Mouse (Mus musculus) left cerebral cortex, adult 8-10 months (tissue): ENCODE data around the gene Mast2. TPM values are rescaled to one million over a fixed set of nuclear protein-coding genes. Genes with fewer than 3 reads are reported as not detected.
A peak's percentile ranks its signal among the peaks of the same experiment; 100 is the strongest.

Experiments used
- DNase-seq, 2 experiments: peaks; one replicate each; pipeline ENCODE4 v3.0.0; 2022; ENCODE audit warnings: low spot score in 2 of 2
- total RNA-seq, 4 experiments: library from RNA; stranded (reverse); gene quantifications; 2 replicates each; pipeline ENCODE4 v1.2.4; 2022

Mast2 gene
- total RNA-seq, 4 experiments from 2014 or later: 87.3 to 111 (median 97.4) TPM

DNA sequence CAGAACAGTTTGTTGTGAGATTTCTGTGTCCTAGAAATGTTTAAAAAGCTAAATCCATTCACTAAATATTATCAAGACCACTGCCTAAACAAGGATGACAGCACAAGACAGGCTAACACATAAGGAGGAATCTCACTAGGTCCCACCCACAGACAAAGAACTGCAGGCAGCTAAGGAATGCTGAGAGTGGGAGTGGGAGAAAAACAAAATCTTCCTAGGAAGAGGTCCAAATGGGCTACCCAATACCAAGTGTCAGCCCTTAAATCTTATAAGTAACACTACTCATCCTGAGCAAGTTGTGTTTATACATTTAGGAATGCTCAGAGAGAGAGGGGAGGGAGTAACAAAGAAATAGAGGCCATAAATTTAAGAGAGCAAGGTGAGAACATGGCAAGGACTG lies 52.6 kb downstream of the Mast2 start:
- DNase-seq: no peak

DNA sequence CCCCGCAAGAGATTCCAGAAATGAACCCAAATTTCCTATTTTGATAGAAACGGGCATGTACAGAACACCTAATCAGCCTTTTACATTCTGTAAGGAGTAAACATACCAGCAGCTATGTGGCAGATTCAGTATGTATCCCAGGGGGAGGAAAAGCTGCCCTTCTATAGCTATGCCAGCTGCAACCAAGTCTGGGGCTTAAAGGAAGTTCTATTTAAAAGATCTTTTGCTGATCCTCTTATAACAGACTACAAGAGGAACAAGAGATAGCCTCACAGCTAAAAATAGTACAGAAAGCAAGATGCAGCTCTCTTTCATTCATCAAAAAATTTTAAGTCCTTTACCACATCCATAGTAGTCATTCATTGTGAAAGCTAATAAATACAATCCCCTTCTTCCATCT lies 57.3 kb downstream of the Mast2 start:
- no peak for DNase-seq

DNA sequence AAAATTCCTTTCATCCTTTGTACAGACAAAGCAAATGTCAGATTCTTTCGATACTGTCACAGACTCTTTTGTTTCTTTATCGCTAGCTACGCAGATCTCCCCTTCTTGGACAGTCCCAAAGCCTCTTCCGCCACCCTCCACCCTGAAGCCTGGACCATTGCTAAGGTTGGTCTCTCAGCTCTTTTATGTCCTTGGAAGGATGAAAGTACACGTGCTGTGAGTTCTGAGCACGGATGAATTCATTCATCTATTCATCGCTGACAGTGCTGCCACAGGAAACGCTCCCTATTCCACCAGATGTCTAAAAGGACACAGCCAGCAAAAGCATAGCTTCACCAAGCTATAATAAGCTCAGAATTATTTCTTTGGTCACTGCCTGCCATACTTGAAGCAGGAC lies 58.0 kb downstream of the Mast2 start:
- peak in 1 of 2 experiments; percentile 8 for DNase-seq

DNA sequence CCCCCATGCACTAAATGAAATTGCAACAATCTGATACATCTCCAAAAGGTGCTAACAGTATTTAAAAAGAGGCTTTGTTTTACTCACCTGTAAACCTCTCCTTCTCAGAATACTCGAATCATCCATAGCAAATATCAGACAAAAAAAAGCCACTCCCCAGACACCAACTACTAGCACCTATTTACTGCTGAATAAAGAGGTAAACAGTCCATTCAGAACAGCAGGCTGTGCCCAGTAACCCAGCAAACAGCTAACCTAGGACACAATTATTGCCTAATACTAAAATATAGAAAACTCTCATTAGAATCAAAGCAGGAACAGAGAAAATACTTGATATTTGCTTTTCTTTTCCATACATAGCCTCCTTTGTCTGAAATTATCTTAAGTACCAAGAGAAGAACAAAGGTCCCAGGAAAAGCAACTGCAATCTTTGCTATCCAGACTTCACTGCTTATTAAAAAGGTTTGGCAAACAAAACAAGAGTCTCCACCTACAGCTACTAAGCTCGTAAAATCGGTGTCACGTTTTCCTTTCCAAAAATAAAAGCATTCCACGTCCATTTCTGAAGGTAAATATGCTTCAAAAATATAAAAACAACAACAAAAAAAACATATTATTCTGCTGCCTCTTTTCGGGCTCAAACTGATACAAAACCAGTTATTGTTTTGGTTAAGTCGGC lies 58.6 kb downstream of the Mast2 start:
- no peak for DNase-seq

DNA sequence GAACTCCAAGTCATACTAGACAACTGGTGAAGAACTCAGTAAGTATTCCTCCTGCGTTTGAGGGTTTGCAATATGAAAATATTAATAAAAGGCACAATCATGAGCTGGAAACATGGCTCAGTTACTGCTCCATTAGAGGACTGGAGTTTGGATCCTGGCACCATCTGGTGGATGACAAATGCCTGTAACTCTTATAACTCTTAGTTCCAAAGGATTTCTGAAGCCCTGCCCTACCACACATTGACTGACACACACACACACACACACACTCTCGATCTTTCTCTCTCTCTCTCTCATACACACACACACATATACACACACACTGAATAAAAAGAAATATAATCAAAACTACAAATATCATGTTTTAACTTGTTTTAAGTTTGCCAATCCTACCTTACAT lies 60.1 kb downstream of the Mast2 start:
- DNase-seq: no peak

DNA sequence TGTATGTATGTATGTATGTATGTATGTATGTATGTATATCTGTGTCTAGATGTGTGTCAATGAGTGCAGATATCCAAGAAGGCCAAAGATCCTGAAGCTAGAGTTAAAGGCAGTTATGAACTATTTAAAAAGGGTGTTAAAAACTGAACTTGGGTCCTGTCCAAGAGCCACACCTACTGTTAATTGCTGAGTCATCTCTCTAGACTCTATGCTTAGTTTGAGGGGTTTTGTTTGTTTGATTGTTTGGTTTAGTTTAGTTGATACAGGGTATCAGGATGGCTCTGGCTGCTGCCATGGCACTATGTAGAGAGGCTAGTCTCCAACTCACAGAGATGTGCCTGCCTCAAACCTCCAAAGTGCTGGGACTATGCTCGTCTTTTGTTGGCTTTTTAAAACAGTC lies 61.3 kb downstream of the Mast2 start:
- no peak for DNase-seq

DNA sequence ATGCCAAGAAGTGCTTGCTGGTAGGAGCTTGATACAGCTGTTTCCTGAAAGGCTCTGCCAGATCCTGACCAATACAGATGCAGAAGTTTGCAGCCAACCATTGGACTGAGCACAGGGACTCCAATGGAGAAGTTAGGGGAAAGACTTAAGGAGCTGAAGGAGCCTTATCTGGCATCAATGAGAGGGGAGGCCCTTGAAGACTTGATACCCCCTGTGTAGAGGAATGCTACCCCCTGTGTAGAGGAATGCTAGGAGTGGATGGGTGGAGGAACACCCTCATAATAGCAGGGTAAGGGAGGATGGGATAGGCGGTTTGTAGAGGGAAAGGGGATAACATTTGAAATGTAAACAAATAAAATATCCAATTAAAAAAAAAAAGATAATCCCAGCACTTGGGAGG lies 65.9 kb downstream of the Mast2 start:
- no peak for DNase-seq

DNA sequence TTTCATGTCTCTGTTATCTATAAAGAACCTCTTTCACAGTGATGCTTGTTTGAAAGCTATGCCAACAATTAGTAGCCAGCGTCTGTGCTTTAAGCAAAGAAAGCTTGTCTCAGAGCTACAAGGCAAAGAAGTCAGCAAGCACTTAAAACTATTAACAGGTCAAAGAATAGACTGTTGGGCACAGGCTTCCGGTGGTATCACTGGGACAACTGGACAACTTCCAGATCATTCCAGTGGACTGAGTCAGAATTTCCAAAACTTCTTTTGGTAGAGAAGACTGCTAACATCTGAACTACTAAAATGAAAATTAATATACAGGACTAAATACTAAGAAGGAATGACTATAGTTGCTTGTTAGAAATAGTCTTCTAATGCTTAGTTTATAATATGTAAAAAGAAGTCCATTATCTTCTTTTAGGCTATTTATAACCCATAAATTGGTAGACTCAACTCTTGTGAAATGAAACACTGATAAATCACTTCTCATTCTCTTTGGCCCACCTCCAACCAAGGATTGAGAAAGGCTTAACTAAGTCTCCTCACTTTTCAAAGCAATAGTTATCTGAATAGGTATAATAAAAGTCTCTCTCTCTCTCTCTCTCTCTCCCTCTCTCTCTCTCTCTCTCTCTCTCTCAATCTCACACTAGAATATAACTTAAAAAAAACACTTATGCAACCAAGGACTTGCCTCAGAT lies 85.9 kb downstream of the Mast2 start:
- no peak for DNase-seq

DNA sequence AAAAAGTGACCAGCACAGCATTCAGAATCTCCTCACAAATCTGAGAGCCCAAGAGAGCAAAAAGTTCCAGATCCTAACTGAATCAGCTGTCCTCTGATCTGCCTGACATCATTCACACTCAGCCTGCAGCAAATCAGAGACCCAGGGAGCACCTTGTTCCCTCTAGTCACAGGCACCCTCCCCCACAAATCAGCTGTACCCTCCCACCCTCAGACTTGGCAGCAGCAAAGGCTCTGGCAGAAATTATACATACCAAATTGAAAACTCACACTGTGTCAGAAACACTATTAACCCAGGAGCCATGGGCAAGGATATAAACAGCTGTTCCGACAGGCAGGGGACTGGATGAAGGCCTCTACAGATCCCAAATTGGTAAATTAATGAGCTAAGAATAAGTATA lies 92.3 kb downstream of the Mast2 start:
- peak; percentile 18 to 36 for DNase-seq

DNA sequence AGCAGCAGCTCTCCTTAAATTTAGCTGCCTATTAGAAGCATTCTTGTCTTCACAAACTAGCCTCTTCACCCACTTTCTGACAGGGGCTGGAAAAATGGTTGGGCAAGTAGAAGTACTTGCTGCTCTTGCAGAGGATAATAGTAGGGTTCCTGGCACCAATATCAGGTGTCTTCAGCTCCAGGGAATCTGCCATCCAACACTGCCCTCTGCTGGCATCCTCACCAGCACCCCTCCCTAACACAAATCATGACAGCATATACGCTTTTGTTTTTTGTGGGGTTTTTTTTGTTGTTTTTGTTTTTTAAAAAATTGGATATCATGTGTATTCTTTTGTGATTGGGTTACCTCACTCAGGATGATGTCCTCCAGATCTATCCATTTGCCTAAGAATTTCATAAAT lies 105.9 kb downstream of the Mast2 start:
- DNase-seq: no peak

DNA sequence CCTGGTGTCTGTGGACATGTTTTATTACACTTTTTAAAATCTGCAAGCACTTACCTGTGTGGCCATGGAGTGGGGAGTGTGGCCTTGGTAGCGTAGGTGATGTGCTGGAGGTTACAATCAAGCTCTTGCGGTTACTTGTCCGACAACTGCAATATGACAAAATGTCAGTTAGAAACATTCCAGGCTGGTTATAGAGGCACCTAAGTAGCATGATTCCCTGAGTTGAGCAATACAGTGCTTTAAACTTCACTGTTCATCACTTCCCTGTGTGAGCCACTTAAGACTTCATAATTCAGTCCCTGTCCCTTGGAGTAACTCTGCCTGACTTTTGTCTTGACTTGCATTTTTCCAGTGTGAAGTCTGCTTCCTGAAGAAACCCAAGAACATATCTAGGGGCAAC lies 111.1 kb downstream of the Mast2 start:
- DNase-seq: no peak

DNA sequence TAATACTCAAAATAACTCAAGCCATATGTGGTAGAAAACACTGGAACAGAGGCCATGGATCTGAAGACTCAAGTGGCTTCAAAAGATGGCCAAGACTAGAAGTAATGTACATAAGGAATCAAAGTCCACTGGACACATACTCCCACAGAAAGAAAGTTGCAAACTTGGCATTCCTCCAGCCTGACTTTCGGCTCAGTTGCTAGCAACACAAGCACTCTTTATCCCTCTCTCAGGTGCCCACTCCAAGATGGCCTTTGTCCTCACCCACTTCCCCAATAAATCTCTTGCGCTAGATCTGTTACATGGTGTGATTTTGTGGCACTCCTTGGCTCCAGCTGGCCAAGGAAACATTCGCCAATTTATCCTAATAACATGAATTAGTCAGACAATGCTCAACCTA lies 111.5 kb downstream of the Mast2 start:
- DNase-seq: no peak

DNA sequence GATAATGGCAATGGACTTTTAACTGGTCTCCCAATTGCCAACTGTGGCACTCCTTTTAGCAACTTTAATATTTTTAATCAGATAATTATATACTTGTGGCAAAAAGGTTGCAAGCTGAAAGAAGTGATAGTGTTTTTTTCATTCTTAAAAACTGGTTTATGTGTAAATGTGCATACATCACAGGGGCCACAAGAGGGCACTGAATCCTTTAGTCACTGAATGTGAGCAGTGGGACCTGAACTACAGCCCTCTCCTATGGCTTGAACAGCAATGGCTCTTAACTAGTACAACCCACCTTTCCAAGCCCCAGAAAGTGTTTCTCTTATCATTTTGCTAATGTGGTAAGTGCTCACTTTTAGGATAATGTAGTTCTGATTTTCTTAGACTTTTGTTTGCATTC lies 121.9 kb downstream of the Mast2 start:
- DNase-seq: peak in 1 of 2 experiments; percentile 20

DNA sequence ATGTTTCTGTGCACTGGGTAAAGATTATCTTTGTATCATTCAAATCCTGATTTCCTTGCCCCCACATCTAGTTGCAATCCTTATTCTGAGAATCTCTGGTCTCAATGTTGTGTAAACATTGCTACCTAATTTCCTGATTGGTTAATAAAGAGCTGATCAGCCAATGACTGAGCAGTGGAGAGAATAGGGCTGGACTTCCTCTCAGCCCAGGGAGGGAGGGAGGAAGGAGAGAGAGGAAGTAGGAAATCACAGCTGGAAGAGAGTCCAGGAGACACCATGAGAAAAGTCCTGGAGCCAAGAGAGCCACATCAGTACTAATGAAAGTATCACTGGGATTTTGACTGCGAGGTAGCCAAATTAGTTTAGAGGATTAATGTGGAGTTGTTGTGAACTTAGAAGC lies 127.7 kb downstream of the Mast2 start:
- DNase-seq: no peak

DNA sequence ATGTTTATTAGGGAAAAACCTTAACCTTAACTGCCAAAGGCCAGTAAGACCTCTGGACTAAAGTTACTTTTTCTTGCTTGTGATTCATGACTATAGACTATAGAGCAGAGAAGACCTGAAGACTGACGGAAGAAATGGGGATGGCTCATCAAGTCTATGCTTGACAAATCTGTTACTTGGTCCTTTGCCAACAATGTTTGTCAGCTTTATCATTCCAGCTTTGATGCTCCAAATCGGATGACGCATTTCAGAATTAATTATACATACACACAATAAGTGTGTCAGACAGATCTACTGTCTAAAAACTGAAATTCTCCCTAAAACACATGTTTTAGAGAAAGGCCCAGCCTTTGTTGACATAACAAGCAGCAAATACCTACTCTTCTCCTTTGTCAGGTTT lies 134.7 kb downstream of the Mast2 start:
- no peak for DNase-seq

DNA sequence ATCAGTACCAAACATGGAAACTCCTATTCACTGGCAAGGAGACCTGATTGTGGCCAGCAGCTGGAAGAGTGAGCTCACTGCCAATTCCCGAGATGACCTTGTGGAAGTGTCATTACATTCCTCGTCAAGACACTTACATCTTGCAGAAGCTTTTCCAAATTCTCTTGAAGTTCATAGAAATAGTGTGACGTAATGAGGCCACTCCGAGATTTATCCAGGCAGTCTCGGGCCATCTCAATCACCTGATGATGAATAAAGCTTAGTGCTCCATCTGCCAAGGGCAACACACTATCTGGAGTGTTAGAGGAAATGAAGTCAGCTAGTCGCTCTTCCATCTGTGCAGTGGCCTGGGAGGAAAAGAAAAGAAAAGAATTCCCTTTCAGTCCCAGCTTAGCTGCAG lies 141.9 kb downstream of the Mast2 start:
- DNase-seq: no peak

DNA sequence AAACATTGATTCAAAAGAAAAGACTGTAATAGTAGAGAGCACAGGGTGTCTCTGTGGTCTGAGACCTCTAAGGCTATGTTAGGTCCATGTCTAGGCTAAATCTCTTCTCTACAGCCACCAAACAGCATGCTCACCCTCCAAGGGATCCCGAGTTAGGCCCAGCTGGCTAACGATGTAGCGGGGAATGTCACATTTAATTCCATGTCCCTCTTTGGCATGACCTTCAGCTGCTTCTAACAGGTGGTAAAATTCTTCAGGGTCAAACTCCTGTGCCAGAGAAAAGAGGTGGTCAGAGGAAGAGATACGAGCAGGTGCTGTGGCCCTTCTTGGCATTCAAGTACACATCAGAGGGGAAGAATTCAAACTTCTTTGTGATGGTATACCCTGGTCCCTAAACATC lies 146.4 kb downstream of the Mast2 start:
- DNase-seq: no peak

DNA sequence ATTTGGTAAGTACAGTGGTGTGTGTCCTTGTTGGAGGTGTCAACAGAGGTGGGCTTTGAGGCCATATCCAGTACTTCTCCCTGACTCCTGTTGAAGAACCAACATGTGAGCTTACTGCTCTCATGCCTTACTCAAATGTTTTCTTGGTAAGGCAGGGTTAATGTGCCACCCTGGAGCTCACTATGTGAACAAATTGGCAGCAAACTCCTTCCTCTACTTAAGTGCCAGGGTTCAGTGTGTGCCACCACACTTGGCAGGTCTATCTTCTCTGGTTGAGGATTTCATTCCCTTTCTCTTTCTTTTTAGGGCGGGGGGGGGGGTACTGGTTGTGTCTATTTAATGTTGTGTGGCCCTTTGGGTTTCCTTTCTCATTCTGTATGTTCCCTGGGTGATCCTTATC lies 159.4 kb downstream of the Mast2 start:
- no peak for DNase-seq

DNA sequence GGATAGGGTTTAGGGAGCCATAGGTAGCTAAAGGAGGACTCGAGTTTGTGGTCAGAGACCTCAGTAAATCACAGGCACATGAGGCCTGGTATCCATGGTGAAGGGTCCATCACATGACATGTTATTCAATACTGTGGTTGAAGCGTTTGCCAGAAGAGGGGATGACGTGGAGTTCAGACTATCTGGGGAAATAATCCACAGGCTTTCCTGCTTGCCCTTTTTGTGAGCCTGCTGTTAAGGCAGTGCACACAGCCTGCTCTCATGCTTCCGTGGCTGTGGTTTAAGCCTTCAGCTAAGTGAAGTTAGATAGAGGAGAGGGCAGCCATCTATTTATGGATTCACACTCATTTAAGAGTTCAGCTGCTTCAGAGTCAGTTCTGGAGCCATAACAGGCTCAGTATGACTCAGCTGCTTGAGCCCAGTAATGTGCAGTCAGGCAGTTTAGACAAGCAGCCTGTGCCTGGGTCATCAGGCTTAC lies 163.1 kb downstream of the Mast2 start:
- DNase-seq: no peak

DNA sequence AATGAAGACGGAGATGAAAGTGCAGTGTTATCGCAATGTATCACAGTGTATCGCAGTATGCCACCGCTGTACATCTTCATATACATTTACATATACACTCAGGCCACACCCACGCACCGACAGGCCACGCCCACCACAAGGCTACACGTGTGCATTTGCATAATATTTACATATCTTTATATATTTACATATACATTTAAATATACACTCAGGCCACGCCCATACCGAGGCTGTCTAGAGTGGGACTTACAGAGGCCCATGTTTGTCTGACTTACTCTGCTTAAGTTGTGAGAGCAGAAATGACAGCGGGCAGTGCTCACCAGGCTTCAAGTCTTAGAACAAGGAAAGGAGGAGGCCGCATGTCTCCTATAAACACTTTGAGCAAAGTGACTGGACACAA lies 170.7 kb downstream of the Mast2 start:
- no peak for DNase-seq

DNA sequence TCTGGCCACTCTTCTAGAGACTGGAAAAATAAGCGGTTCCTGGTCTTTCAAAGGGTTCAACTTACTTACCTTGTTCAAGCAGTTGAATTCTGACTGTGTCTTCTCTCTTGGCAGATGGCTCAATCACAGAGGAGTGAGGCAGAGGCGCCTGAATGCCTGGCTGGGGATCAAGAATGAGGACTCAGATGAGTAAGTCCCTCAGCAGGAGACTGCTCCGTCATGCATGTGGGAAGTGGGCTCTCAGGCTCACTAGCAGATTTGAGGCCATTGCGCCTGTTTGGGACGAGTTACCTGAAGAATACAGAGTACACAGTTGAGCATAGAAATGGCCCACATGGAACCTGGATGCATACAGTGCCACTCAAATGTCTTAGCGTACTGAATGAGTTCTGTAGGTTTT lies 172.4 kb downstream of the Mast2 start:
- peak in 1 of 2 experiments; percentile 56 for DNase-seq

DNA sequence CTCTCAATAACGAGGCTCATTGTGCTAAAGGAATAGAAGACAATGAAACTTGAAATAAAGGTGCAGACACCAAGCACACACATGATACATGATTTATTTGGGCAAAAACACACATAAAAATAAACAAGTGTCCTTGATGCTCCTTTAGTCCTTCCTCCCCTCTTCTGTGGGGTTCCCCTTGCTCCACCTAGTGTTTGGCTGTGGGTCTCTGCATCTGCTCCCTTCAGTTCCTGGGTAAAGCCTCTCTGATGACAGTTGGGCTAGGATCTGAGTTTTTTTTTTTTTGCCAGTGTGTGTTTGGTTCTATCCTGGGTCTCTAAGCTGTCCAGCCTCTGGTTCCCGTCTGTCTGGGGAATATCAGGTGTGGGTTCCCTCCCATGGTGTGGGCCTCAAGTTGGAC lies 181.8 kb downstream of the Mast2 start:
- DNase-seq: no peak

DNA sequence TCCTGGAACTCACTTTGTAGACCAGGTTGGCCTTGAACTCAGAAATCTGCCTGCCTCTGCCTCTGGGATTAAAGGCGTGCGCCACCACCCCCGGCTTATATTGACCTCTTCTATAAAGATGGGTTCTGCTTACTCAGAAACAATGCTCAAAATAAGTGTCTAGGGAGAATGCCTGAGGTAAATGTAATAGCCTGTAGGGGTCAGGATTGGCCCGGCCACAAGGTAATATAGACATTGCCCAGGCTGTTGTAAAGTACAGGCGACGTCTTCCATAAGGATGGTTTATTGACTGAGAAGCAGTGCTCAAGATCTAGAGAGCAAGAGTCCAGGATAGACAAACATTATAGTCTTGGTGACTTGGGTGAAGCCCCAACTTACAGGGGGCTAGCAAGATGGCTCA lies 195.8 kb downstream of the Mast2 start:
- no peak for DNase-seq
